Mouse (Mus musculus): ENCODE data around the gene Caln1.

Gene Caln1

DNA sequence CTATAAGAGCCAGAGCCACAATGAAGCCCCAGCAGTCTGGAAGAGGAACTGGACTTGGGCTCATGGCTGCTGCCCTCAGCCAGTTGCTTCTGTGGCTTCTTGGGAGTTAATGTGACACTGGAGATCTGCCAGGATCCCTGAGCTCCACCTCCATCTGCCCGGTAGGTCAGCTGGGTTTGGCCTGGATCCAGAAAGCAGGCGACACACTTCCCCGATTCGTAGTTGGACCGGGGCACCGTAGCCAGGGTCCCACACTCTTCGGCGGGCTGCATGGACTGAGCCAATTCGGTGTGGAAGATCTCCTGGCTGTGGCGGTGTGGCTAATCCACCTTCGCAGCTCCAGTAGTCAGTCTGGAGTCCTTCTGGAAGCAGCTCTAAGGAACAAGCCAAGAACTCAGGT is at the start of gene Caln1:
Gene Caln1 (plus strand): TSS at position 219 of the 400 bp plus-strand sequence.
- TF ChIP-seq GATA4 (IDR thresholded peaks at IDR 0.05; ENCODE audit: insufficient replicate concordance, low read length) = no peak

DNA sequence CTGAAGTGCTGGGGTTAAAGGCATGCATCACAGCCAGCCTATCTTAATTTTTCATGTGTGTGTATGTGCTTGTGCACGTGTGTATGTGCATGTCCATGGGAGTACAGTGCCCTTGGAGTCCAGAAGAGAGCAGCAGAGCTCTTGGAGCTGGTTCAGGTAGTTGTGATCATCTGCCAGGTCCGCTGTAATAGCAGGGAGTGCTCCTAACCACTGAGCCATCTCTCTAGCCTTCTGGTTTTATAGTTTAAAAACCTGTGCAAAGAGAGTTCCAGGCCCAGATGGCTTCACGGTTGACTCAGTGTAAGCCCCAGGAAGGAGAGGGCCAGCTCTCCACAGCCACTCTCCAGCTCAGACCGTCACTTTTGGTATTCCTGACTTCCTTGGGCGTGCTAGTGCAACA is 49.5 kb upstream of the Caln1 start:
- TF ChIP-seq GATA4 (IDR thresholded peaks at IDR 0.05; ENCODE audit: insufficient replicate concordance, low read length) = no peak

DNA sequence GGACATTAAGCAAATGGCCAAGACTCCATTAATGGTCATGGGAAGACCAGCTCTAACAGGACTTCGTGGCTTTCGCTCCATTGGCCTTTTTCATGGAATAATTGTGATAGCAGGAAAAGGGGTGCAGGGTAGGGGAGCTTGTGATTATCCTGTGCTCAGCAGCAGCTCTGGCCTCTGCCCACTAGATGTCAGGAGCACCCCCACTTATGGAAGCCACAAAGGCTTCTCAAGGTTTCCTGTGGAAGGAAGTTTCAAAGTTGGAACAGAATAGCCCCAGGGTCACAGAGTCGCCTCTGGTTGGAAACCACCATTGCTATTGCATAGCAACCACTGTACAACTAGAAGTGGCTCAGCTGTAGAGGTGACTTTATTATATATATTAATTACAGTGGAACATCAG is 48.8 kb upstream of the Caln1 start:
- TF ChIP-seq GATA4 (IDR thresholded peaks at IDR 0.05; ENCODE audit: insufficient replicate concordance, low read length) = no peak

DNA sequence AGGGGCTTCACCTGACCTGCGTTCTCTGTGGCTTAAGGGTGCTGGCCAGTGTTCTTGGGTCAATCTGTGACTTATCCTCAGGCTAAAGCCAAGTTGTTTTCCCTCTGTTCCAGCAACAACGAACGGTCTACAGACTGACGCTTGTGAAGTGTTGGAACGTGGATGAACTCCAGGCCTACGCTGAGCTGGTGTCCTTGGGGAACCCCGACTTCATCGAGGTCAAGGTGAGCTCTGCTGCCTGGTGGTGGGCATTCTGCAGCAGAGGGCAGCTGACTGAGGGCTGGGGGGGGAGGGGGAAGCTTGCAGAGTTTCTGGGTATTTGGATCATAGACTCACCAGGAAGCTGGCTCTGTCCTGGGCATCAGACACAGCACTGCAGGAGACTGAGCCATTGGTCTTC is 43.8 kb upstream of the Caln1 start:
- TF ChIP-seq GATA4 (IDR thresholded peaks at IDR 0.05; ENCODE audit: insufficient replicate concordance, low read length) = no peak

DNA sequence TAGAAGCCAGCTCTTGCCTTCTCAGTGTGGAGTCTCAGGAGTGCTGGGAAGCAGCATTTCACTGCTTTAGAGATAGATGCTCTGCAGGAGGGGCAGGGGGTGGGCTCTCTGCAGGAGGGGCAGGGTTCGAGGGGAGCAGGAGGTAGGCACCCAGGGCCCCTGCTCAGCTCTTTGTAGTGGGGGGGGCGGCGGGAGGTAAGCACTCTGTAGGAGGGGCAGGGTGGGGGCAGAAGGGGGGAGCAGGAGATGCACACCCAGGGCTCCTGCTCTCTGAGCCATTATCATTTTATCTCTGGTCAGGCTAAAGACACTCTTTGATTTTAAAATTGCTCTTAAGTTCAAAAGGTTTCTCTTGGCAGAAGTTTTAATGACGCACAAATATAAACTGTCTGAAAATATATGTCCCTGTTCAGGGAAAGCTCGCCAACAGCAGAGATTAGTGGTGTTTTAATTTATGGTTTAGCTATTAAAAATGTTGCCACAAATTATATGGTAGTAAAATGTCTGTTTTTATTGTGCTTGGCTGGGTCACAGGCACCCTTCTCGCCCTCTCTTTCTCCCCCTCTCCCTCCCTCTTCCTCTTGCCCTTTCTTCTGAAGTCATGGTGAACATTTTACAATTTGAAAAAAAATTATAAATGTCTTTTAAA is 41.5 kb upstream of the Caln1 start:
- no peak for TF ChIP-seq GATA4 (IDR thresholded peaks at IDR 0.05; ENCODE audit: insufficient replicate concordance, low read length)

DNA sequence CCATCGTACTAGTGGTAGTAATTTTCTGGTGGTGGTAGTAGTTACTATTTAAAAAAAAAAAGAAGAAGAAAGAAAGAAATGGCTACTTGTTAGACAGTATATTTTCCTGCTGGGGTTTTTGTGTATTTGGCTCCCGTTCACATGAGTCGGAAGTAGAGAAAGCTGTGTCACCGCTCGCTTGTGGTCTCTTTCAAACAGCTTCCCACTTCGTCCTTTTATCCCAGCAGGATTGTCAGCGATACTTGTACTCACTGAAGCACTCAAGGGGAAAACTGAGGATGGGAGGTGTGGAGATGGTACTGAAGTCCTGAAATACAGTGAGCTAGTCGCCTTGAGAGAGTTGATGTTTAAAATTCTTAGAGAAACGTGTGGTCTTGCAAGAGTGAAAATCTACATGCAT is 40.9 kb upstream of the Caln1 start:
- no peak for TF ChIP-seq GATA4 (IDR thresholded peaks at IDR 0.05; ENCODE audit: insufficient replicate concordance, low read length)

DNA sequence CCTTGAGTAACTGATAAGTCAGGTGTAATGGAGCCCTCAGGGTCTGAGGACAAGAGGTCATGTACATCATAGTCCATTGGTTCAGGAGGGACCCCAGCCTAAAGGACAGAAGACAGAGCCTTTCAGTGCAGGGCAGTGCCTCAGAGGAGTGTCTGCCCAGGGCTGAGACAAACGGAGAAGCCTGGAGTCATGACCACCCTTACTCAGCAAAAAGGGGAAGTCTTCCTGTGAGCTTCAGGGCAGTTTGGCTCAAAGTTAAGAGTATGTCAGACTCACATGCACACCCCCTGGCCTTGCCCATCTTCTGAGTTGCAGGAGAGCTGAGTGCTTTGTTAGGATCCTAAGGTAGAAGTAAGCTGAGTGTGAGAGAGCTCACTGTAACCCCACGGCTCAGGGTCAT is 39.4 kb upstream of the Caln1 start:
- TF ChIP-seq GATA4 (IDR thresholded peaks at IDR 0.05; ENCODE audit: insufficient replicate concordance, low read length) = no peak

DNA sequence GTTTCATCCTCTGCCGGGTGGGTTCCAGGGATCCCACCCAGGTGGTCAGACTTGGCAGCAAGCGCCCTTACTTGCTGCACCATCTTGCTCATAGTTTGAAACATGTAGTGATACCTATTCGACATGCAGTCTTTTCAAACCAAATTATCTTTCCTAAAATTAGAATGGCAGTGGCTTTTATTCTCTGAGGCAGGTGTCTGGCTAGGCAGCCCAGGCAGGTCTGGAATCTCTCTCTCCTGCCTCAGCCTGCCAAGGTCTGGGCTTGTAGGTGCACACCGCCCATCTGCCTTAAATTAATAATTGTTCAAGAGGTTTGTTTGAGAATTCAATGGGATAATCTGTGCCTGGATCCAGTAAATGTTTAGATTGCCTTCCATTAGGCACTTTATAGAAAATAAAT is 38.5 kb upstream of the Caln1 start:
- no peak for TF ChIP-seq GATA4 (IDR thresholded peaks at IDR 0.05; ENCODE audit: insufficient replicate concordance, low read length)

DNA sequence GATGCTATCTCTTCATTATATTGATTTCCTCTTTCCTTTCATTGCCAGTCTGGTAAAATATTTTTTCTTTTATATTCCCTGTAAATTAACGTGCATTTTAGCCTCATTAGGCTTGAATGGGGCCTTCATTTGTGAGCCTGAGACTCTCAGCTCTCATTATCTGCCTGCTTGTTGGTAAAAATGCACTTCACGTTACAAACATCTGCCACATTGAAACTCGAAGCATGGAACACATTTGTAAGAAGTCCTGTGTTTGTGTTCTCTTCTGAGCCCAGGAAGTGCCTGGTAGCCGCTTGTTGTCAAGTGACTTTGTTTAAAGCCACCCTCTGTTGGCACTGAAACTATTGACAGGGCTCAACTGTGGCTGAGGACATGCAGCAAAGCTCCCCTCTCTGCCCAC is 38.0 kb upstream of the Caln1 start:
- TF ChIP-seq GATA4 (IDR thresholded peaks at IDR 0.05; ENCODE audit: insufficient replicate concordance, low read length) = no peak

DNA sequence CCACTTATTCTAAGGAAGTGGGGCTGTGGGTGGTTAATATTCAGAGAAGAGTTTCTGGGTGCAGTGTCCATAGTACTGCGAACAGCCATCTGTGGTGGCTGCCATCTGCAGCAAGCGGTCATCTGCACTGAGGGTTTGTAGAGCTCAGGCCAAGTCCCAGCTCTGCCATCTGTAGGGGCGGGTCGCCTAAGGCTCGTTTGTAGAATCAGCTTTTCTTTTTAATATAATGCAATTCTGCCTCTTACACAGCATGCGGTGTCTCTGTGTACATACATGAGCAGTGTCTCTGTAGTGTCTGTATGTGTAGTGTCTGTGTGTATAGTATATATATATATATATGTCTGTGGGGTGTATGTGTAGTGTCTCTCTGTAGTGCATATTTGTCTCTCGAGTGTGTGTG is 35.7 kb upstream of the Caln1 start:
- no peak for TF ChIP-seq GATA4 (IDR thresholded peaks at IDR 0.05; ENCODE audit: insufficient replicate concordance, low read length)

DNA sequence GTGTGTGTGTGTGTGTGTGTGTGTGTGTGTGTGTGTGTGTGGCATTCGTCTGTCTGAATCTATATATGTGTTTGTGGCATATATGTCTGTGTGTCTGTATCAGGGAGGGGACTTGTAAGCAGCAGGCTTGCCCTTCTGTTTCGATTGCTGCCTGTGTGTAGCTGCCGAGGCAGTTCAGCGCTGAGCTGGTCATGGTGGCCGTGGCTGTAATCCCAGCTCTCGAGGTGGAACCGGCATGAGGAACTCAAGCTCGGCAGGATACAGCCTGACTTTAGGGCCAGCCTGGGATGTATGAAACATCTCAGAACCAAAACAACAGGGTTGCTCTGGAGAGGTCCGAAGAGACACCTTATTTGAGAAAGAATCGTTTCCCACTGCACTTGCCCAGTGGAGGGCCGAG is 35.3 kb upstream of the Caln1 start:
- TF ChIP-seq GATA4 (IDR thresholded peaks at IDR 0.05; ENCODE audit: insufficient replicate concordance, low read length) = no peak

DNA sequence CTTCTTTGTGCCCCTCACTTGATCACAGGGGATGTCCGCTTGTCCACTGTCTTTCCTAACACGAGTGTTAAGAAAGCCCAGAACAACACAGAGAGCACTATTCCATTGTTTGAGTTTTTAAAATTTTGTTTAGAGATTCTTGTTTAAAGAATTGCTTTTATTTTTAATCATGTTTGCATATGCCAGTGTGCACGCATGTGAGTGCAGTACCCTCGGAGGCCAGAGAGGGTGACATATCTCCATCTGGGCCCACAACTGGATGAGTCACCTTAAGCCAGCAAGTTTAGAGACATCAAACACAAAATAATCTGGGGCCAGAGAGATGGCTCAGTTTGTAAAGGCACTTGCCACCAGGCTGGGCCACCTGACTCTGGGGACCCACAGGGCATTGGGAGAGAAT is 33.8 kb upstream of the Caln1 start:
- no peak for TF ChIP-seq GATA4 (IDR thresholded peaks at IDR 0.05; ENCODE audit: insufficient replicate concordance, low read length)

DNA sequence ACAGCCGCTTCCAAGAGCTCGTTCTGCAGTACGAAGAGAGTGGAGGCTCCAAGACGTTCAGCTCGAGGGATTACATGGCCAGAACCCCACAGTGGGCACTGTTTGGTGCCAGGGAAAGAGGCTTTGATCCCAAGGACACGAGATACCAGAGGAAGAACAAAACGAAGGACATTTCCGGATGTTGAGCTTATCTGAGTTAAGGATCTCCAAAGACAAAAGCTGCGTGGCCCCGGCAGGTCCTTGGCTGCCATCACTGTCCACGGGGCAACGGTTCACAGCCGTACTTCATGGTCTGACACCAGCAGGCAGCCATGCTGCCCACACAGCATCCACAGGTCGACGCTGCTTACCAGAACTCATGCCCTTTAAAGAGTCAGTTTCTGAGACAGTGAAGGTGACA is 28.6 kb upstream of the Caln1 start:
- TF ChIP-seq GATA4 (IDR thresholded peaks at IDR 0.05; ENCODE audit: insufficient replicate concordance, low read length) = no peak

DNA sequence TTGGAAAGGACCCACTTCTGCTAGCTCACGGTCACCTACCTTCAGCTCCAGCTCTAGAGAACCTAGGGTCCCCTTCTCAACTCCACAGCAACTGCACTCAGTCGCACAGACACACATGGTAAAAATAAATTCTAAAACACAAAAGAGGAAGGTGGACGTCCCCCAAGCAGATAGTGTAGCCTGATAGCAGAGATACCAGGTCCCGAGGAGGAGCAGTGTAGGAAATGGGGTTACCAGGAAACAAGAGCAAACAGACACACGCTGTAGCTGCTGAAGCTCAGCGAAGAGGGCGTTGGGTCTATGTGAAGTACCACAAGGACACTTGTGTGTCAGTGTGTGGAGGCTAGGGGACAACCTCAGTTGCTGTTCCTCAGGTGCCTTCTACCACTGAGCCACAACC is 24.3 kb upstream of the Caln1 start:
- no peak for TF ChIP-seq GATA4 (IDR thresholded peaks at IDR 0.05; ENCODE audit: insufficient replicate concordance, low read length)

DNA sequence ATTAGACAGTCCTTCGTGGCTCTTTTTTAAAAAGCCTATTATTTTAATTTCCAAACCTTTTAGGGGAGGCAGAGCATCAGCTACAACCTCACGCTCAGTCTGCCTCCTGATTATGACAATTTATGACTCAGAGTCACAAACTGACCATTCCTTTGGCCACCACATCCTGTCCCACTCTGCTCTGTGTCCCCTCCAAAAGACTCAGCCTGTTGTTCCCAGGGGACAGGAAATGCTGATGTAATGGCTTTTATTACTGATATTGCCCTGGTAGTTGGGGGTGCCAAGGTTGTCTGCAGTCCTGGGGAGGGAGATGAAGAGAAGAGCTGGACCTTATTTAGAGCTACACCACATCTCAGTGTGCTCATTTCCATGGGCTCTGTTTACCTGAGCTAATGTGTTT is 23.4 kb upstream of the Caln1 start:
- TF ChIP-seq GATA4 (IDR thresholded peaks at IDR 0.05; ENCODE audit: insufficient replicate concordance, low read length) = no peak

DNA sequence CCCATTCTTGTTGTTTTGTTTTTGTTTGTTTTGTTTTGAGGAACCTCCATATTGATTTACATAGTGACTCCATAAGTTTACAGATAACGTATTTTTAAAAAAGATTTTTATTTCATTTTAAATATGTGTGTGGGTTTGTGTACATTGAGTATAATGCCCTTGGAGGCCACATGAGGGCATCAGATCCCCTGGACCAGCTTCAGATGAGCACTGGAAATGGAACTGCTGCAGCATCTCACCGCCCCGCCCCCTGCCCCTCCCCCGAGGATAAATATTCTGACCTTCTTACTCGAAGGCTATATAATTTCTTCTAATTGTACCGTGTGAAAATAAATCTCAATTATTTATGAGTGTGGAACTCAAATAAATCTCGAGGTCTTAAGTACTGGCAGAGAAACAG is 14.0 kb upstream of the Caln1 start:
- TF ChIP-seq GATA4 (IDR thresholded peaks at IDR 0.05; ENCODE audit: insufficient replicate concordance, low read length) = no peak

DNA sequence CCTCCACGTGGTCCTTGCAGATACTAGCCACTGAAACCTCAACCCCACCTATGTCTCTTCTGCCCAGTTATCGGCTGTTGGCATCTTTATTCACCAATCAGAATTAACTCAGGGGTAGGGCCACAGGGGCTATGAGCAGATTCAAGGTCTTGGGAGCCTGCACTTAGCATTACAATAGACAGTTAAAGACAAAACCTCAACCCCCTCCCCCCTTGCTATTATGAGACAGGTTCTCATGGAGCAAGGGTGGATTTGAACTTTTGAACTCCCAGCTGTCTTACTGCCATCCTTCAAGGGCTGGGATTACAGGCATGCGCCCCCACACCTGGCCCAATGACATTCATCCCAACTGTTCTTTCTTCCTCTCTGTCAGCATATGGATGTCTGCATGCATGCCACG is 6.1 kb upstream of the Caln1 start:
- TF ChIP-seq GATA4 (IDR thresholded peaks at IDR 0.05; ENCODE audit: insufficient replicate concordance, low read length) = no peak

DNA sequence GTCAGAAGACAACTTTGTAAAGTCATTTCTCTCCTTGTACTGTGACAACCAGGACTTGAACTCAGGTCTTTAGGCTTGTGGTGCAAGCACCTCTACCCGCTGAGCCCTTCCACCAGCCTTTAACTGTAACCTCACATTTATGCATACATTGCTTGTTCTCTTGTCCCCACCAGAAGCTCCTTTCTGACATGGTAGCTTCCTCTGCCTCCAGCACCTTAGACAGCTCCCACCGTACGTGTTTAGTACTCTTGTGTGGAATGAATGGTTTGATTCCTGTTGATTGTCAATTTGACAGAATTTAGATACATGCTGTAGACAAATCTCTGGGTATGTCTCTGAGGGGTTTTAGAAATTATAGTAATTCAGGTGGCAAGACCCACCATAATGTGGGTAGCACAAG is 5.5 kb upstream of the Caln1 start:
- no peak for TF ChIP-seq GATA4 (IDR thresholded peaks at IDR 0.05; ENCODE audit: insufficient replicate concordance, low read length)

Data from liver, adult (tissue).